Mouse (Mus musculus): ENCODE measurements around the gene Sgta. TPM values are rescaled to one million over a fixed set of nuclear protein-coding genes. Genes with fewer than 3 reads are reported as not detected.
A peak's percentile ranks its signal among the peaks of the same experiment; 100 is the strongest.

Sgta gene
- polyA plus RNA-seq, 1 experiment from 2014 or later: 242 TPM

GRCm38 (mm10) chr10:81015666-81016065, 44.3 kb downstream of the Sgta start:
- Histone ChIP-seq H3K9me3 (no peaks in the 10 kb centered on the region), H3K27ac (no peak overlapping the region), H3K4me2 (replicated peaks) (no peak overlapping the region), H3K27me3 (no peaks in the 10 kb centered on the region), H3K9ac (no peak overlapping the region), H3K36me3 (no peaks in the 10 kb centered on the region), H3K4me1 (0 out of 2 replicates have a peak, but pooled peaks cover 6% of the 10 kb centered on the region), H3K4me3 (no peak overlapping the region)
- 89% methylated on average over 2 of the region's 2 CpGs for WGBS
- ATAC-seq (ENCODE audit: insufficient number of reproducible peaks, insufficient read depth, low FRiP score, low TSS enrichment): no peak

GRCm38 (mm10) chr10:81014393-81015384, 45.3 kb downstream of the Sgta start, which contains the start of gene Gng7:
TSS of gene Gng7 (minus strand) at chr10:81014945.
- Histone ChIP-seq H3K4me2 (replicated peaks) (peak within 1 kb of the TSS; percentile 60), H3K9ac (peak within 1 kb of the TSS; percentile 61), H3K36me3 (no peaks in the 10 kb centered on the region), H3K4me1 (0 out of 2 replicates have a peak, but pooled peaks cover 6% of the 10 kb centered on the region), H3K9me3 (no peaks in the 10 kb centered on the region), H3K27ac (no peak within 1 kb of the TSS), H3K4me3 (peak within 1 kb of the TSS; percentile 46), H3K27me3 (no peaks in the 10 kb centered on the region)
- WGBS: 10% methylated on average over 31 of the region's 31 CpGs
- peak; percentile 90 for ATAC-seq (ENCODE audit: insufficient number of reproducible peaks, insufficient read depth, low FRiP score, low TSS enrichment)

GRCm38 (mm10) chr10:81010851-81011250, 49.1 kb downstream of the Sgta start:
- Histone ChIP-seq H3K27ac (no peak overlapping the region), H3K36me3 (no peaks in the 10 kb centered on the region), H3K4me3 (no peak overlapping the region), H3K4me1 (0 out of 2 replicates have a peak, but pooled peaks cover 6% of the 10 kb centered on the region), H3K9ac (0 out of 2 replicates have a peak overlapping the region, but pooled peaks have one; percentile 24), H3K27me3 (no peaks in the 10 kb centered on the region), H3K4me2 (replicated peaks) (no peak overlapping the region), H3K9me3 (no peaks in the 10 kb centered on the region)
- 54% methylated on average over 6 of the region's 6 CpGs for WGBS
- no peak for ATAC-seq (ENCODE audit: insufficient number of reproducible peaks, insufficient read depth, low FRiP score, low TSS enrichment)

- 33% methylated on average over 7 of the region's 7 CpGs for WGBS
- no peak overlapping the region for H3K9ac ChIP-seq
- H3K27me3 ChIP-seq: no peaks in the 10 kb centered on the region
- no peak overlapping the region for H3K4me2 ChIP-seq (replicated peaks)
- no peak overlapping the region for H3K4me3 ChIP-seq
- no peak overlapping the region for H3K27ac ChIP-seq
- H3K9me3 ChIP-seq: no peaks in the 10 kb centered on the region
- H3K4me1 ChIP-seq: no peaks in the 10 kb centered on the region
- no peak for ATAC-seq (ENCODE audit: insufficient number of reproducible peaks, insufficient read depth, low FRiP score, low TSS enrichment)
- H3K36me3 ChIP-seq: no peaks in the 10 kb centered on the region
These were observed 52.7 kb downstream of the Sgta start for GRCm38 (mm10) chr10:81007240-81007639.

GRCm38 (mm10) chr10:81006005-81006677, 53.8 kb downstream of the Sgta start:
- Histone ChIP-seq H3K9me3 (no peaks in the 10 kb centered on the region), H3K9ac (no peak overlapping the region), H3K27me3 (0 out of 2 replicates have a peak, but pooled peaks cover 3% of the 10 kb centered on the region), H3K4me3 (no peak overlapping the region), H3K27ac (no peak overlapping the region), H3K4me1 (no peaks in the 10 kb centered on the region), H3K36me3 (no peaks in the 10 kb centered on the region), H3K4me2 (replicated peaks) (no peak overlapping the region)
- no peak for ATAC-seq (ENCODE audit: insufficient number of reproducible peaks, insufficient read depth, low FRiP score, low TSS enrichment)
- WGBS: 87% methylated on average over 7 of the region's 7 CpGs

- Histone ChIP-seq H3K9ac (no peak overlapping the region), H3K27me3 (peaks cover 18% of the 10 kb centered on the region), H3K4me3 (no peak overlapping the region), H3K9me3 (no peaks in the 10 kb centered on the region), H3K27ac (no peak overlapping the region), H3K4me2 (replicated peaks) (no peak overlapping the region), H3K4me1 (peaks cover 7% of the 10 kb centered on the region; the same call in 1 of the 2 replicates), H3K36me3 (no peaks in the 10 kb centered on the region)
- ATAC-seq (ENCODE audit: insufficient number of reproducible peaks, insufficient read depth, low FRiP score, low TSS enrichment): no peak
- 68% methylated on average over 10 of the region's 10 CpGs for WGBS
These were observed 58.8 kb downstream of the Sgta start for GRCm38 (mm10) chr10:81001161-81001560.

GRCm38 (mm10) chr10:81000197-81001062, 59.6 kb downstream of the Sgta start:
- 51% methylated on average over 28 of the region's 28 CpGs for WGBS
- Histone ChIP-seq H3K27ac (no peak overlapping the region), H3K4me2 (replicated peaks) (no peak overlapping the region), H3K4me3 (no peak overlapping the region), H3K4me1 (peaks cover 7% of the 10 kb centered on the region; the same call in 1 of the 2 replicates), H3K9me3 (no peaks in the 10 kb centered on the region), H3K27me3 (peaks cover 18% of the 10 kb centered on the region), H3K9ac (no peak overlapping the region), H3K36me3 (no peaks in the 10 kb centered on the region)
- ATAC-seq (ENCODE audit: insufficient number of reproducible peaks, insufficient read depth, low FRiP score, low TSS enrichment): no peak

- Histone ChIP-seq H3K27me3 (peaks cover 18% of the 10 kb centered on the region), H3K9ac (no peak overlapping the region), H3K27ac (no peak overlapping the region), H3K4me2 (replicated peaks) (peak overlapping the region; percentile 26), H3K4me1 (peaks cover 10% of the 10 kb centered on the region; the same call in 1 of the 2 replicates), H3K9me3 (no peaks in the 10 kb centered on the region), H3K36me3 (no peaks in the 10 kb centered on the region), H3K4me3 (no peak overlapping the region)
- ATAC-seq (ENCODE audit: insufficient number of reproducible peaks, insufficient read depth, low FRiP score, low TSS enrichment): 0 out of 2 replicates have a peak, but pooled peaks have one; percentile 24
- WGBS: 33% methylated on average over 37 of the region's 37 CpGs
These were observed 60.4 kb downstream of the Sgta start for GRCm38 (mm10) chr10:80999362-81000196.

- ATAC-seq (ENCODE audit: insufficient number of reproducible peaks, insufficient read depth, low FRiP score, low TSS enrichment): no peak
- Histone ChIP-seq H3K36me3 (no peaks in the 10 kb centered on the region), H3K4me3 (no peak overlapping the region), H3K4me2 (replicated peaks) (no peak overlapping the region), H3K9ac (no peak overlapping the region), H3K4me1 (peaks cover 10% of the 10 kb centered on the region; the same call in 1 of the 2 replicates), H3K27ac (no peak overlapping the region), H3K27me3 (peaks cover 18% of the 10 kb centered on the region), H3K9me3 (no peaks in the 10 kb centered on the region)
- 16% methylated on average over 12 of the region's 12 CpGs for WGBS
These were observed 61.2 kb downstream of the Sgta start for GRCm38 (mm10) chr10:80998778-80999177.

GRCm38 (mm10) chr10:80998021-80998420, 62.0 kb downstream of the Sgta start:
- ATAC-seq (ENCODE audit: insufficient number of reproducible peaks, insufficient read depth, low FRiP score, low TSS enrichment): no peak
- H3K9me3 ChIP-seq: no peaks in the 10 kb centered on the region
- peaks cover 10% of the 10 kb centered on the region; the same call in 1 of the 2 replicates for H3K4me1 ChIP-seq
- peaks cover 18% of the 10 kb centered on the region for H3K27me3 ChIP-seq
- H3K4me3 ChIP-seq: no peak overlapping the region
- H3K27ac ChIP-seq: no peak overlapping the region
- no peak overlapping the region for H3K9ac ChIP-seq
- no peaks in the 10 kb centered on the region for H3K36me3 ChIP-seq
- 42% methylated on average over 14 of the region's 14 CpGs for WGBS
- no peak overlapping the region for H3K4me2 ChIP-seq (replicated peaks)
